Mouse (Mus musculus) macrophage (primary cell): Measurements from ENCODE around the gene Ncor1. TPM values are rescaled to one million over a fixed set of nuclear protein-coding genes. Genes with fewer than 3 reads are reported as not detected.

Experiments used
- H3K27ac ChIP-seq: fragments of 350-480 bp; formaldehyde crosslinking; 2 replicates; pipeline ENCODE4 v1.9.0; 2021
- H3K36me3 ChIP-seq: fragments of 350-480 bp; formaldehyde crosslinking; 2 replicates; pipeline ENCODE4 v1.9.0; 2021; ENCODE audit errors: inconsistent target
- H3K4me3 ChIP-seq: fragments of 350-480 bp; formaldehyde crosslinking; 2 replicates; pipeline ENCODE4 v1.9.0; 2021; ENCODE audit errors: inconsistent target
- H3K79me2 ChIP-seq: fragments of 350-480 bp; formaldehyde crosslinking; 2 replicates; pipeline ENCODE4 v1.9.0; 2021; ENCODE audit errors: inconsistent target
- WGBS: methylation state at CpG from one replicate; pipeline ENCODE4 v1.1.7; 2026; ENCODE audit warnings: inconsistent platforms; ENCODE audit not compliant: missing documents; 5-methylcytosine and 5-hydroxymethylcytosine counted together
- polyA plus RNA-seq: library from polyadenylated mRNA; stranded (reverse); fragments of 250-400 nt; gene quantifications from 3 replicates; pipeline ENCODE4 v1.2.4, GENCODE M21; 2018; ENCODE audit warnings: inconsistent platforms

The Ncor1 gene
- polyA plus RNA-seq, 1 experiment from 2014 or later: 316 TPM

DNA sequence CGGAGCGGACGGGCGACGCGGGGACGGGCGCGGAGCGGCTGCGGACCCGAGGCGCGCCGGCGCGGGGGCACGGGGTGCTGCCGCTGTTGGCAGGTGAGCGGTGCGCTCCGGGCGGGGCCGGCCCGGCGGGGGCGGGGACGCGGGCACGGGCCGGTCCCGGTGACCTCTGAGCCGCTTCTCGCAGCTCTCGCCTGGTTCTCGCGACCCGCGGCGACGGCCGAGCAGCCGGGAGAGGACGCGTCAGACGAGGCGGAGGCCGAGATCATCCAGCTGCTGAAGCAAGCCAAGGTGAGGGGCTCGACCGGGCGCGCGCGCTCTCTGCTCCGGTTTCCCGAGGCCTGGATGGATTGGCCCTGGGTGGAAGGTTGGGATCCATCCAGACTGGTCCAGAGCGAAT lies 176.7 kb downstream of the Ncor1 start:
- Histone ChIP-seq H3K36me3 (no peaks in the 10 kb centered on the region), H3K27ac (no peak overlapping the region), H3K79me2 (no peaks in the 10 kb centered on the region), H3K4me3 (peak overlapping the region; percentile 34)
- WGBS: under 1% methylated on average over 47 of the region's 57 CpGs

GRCm38 (mm10) chr11:62280675-62281600 lies 177.4 kb downstream of the Ncor1 start, which contains the start of the genes Zswim7 and Ttc19:
Gene Zswim7, minus strand, starts transcription at chr11:62281375.
Gene Ttc19, plus strand, starts transcription at chr11:62281473.
- peak within 1 kb of the TSS; percentile 65 for H3K27ac ChIP-seq
- no peaks in the 10 kb centered on the region for H3K36me3 ChIP-seq
- under 1% methylated on average over 66 of the region's 68 CpGs for WGBS
- H3K4me3 ChIP-seq: peak within 1 kb of the TSS; percentile 57
- no peaks in the 10 kb centered on the region for H3K79me2 ChIP-seq

- Histone ChIP-seq H3K4me3 (no peak overlapping the region), H3K27ac (no peak overlapping the region), H3K36me3 (no peaks in the 10 kb centered on the region), H3K79me2 (no peaks in the 10 kb centered on the region)
- WGBS: 30% methylated on average over 5 of the region's 5 CpGs
Observed at GRCm38 (mm10) chr11:62278027-62278426, 180.3 kb downstream of the Ncor1 start.

GRCm38 (mm10) chr11:62277086-62277485 lies 181.3 kb downstream of the Ncor1 start:
- Histone ChIP-seq H3K79me2 (no peaks in the 10 kb centered on the region), H3K36me3 (no peaks in the 10 kb centered on the region), H3K27ac (no peak overlapping the region), H3K4me3 (no peak overlapping the region)
- 95% methylated on average over 8 of the region's 8 CpGs for WGBS

DNA sequence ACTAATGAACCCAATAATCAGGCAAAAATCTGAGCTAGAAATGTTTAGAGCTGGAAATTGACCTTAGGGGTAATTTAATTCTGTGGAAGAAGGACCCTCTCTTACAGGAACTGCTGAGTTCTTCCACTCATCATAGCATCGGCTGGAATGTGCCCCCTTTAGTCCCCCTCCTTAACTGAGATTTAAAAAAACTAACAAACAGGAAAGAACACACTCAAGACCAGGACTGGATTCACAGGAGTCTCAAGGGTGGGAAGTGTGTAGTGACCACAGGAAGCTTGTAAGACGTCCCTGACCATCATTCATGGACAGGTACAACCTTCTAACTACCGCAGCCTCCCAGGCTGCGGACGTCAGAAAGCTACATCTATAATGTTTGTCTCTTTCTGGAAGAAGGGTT lies 187.5 kb downstream of the Ncor1 start:
- no peaks in the 10 kb centered on the region; the same call in 1 of the 2 replicates for H3K36me3 ChIP-seq
- no peak overlapping the region for H3K4me3 ChIP-seq
- no peak overlapping the region for H3K27ac ChIP-seq
- WGBS: 87% methylated on average over 5 of the region's 5 CpGs
- no peaks in the 10 kb centered on the region for H3K79me2 ChIP-seq

- 90% methylated on average over 12 of the region's 12 CpGs for WGBS
Observed at GRCm38 (mm10) chr11:62269097-62269496, 189.2 kb downstream of the Ncor1 start.

DNA sequence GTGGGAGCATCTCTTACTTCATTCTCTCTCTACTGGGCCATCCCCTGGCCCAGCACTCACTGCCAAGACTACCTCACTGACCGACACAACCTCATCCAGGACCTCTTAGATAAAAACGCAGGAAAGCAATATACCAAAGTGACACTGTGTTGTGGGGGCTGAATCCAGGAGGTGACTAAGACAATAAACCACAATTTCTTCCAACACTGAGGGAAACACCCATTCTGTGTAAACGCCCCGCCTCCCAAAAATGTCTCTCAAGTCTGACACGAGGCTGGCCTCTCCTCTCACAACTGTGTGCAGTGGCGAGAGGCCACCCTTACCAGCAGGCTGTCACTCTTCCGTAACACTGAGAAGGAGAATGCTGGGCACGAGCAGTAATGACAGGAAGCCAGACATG lies 190.0 kb downstream of the Ncor1 start:
- H3K79me2 ChIP-seq: no peaks in the 10 kb centered on the region; the same call in 1 of the 2 replicates
- no peaks in the 10 kb centered on the region; the same call in 1 of the 2 replicates for H3K36me3 ChIP-seq
- WGBS: 75% methylated on average over 8 of the region's 8 CpGs
- H3K4me3 ChIP-seq: no peak overlapping the region
- H3K27ac ChIP-seq: no peak overlapping the region

More at GRCm38 (mm10) chr11:62269097-62269496, 189.2 kb downstream of the Ncor1 start:
- H3K79me2 ChIP-seq: no peaks in the 10 kb centered on the region
- H3K36me3 ChIP-seq: no peaks in the 10 kb centered on the region; the same call in 1 of the 2 replicates
- no peak overlapping the region for H3K4me3 ChIP-seq
- H3K27ac ChIP-seq: no peak overlapping the region

DNA sequence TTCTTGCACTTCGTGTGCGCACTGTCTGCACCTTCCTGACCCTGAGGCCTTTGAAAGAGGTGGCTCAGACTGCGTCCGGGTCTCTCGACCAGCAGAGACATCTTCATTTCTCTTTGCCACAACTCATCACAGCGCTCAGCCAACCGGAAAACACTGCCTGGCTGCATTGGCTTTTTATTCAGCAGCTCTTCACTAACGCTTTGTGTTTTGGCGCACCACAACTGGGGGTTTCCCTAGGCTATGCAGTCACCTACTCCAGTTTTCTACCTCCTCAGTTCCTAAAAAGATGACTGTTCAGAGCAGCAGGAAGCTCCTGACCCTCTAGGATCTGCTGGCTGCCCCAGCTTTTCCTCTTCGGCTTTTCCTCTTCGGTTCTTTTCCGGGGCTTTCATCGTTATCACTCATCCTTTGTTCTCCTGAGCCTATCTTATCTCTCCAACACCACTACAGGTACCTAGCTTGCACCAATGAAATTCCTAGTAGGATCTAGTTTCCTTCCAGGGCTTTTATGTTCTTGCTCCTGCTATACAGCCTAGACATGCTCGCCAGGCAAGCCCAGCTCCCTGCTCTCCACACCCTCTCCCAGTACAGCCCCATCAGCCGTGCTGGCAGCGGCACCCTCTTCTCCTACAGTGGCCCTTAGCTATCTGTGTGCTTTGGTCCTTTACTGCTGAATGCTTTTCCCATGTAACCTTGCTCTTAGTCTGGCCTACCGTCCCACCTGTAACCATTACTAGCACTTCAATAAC lies 191.7 kb downstream of the Ncor1 start:
- WGBS: 97% methylated on average over 17 of the region's 17 CpGs
- Histone ChIP-seq H3K27ac (no peak overlapping the region), H3K36me3 (no peaks in the 10 kb centered on the region; the same call in 1 of the 2 replicates), H3K4me3 (no peak overlapping the region), H3K79me2 (no peaks in the 10 kb centered on the region; the same call in 1 of the 2 replicates)

Other genes starting within 250 kb of the Ncor1 start
- gene Adora2b, start 209.6 kb downstream of the Ncor1 start, polyA plus RNA-seq: 1.1 to 5.9 TPM (median 1.4 TPM) in 3 replicates
- gene Zswim7, start 177.2 kb downstream of the Ncor1 start, polyA plus RNA-seq: 4.2 to 12.8 TPM (median 8.2 TPM) in 3 replicates
- 2.2 to 7.4 TPM (median 5.6 TPM) in 3 replicates for gene Ttc19, start 177.1 kb downstream of the Ncor1 start, polyA plus RNA-seq
- 2.9 to 5.2 TPM (median 5.0 TPM) in 3 replicates for gene Pigl, start 81 bp downstream of the Ncor1 start, polyA plus RNA-seq
- gene Cenpv, start 80.7 kb upstream of the Ncor1 start, polyA plus RNA-seq: 7.2 to 8.9 TPM (median 8.3 TPM) in 3 replicates
- gene Ubb, start 92.6 kb upstream of the Ncor1 start, polyA plus RNA-seq: 916 to 1,557 TPM (median 1,390 TPM) in 3 replicates
- 71.4 to 114 TPM (median 91.5 TPM) in 3 replicates for gene Trpv2, start 115.9 kb upstream of the Ncor1 start, polyA plus RNA-seq
- 4.7 to 7.3 TPM (median 5.6 TPM) in 3 replicates for gene Lrrc75a, start 190.0 kb upstream of the Ncor1 start, polyA plus RNA-seq
- 25.0 to 33.0 TPM (median 31.4 TPM) in 3 replicates for gene Mmgt2, start 190.1 kb upstream of the Ncor1 start, polyA plus RNA-seq